Mouse (Mus musculus) lung, embryonic 15.5 days (tissue): ENCODE measurements at regions not wholly inside any gene's neighbourhood (a gene's known extent, or its start where the extent isn't known, plus 50 kb on each side); places are given as distances from the start of the nearest gene placed in this dataset.

Experiments
- ATAC-seq: fragments of 200-750 bp; cut with Nextera tagmentation; 2 replicates; pipeline ENCODE4 v1.8.0; 2017; ENCODE audit warnings: moderate number of reproducible peaks, borderline replicate concordance; ENCODE audit not compliant: low FRiP score, low TSS enrichment; ENCODE audit errors: extremely low read depth
- H3K27ac ChIP-seq: fragments of 300-500 bp; sonication (generic); 2 replicates; pipeline ENCODE4 v1.5.1; 2015; ENCODE audit warnings: moderate library complexity, mild to moderate bottlenecking, inconsistent platforms
- H3K27me3 ChIP-seq: fragments of 300-500 bp; sonication (generic); 2 replicates; pipeline ENCODE4 v1.6.1; 2015; ENCODE audit warnings: inconsistent platforms
- H3K36me3 ChIP-seq: fragments of 300-500 bp; sonication (generic); 2 replicates; pipeline ENCODE4 v1.6.1; 2015; ENCODE audit warnings: inconsistent platforms
- H3K4me1 ChIP-seq: fragments of 300-500 bp; sonication (generic); 2 replicates; pipeline ENCODE4 v1.6.1; 2015; ENCODE audit warnings: inconsistent platforms
- H3K4me2 ChIP-seq: fragments of 300-500 bp; sonication (generic); 2 replicates; pipeline ENCODE4 v1.6.1; 2015; ENCODE audit warnings: inconsistent platforms, mild to moderate bottlenecking, moderate library complexity
- H3K4me3 ChIP-seq: fragments of 300-500 bp; sonication (generic); 2 replicates; pipeline ENCODE4 v1.5.1; 2015; ENCODE audit warnings: mild to moderate bottlenecking, inconsistent platforms
- H3K9ac ChIP-seq: fragments of 300-500 bp; sonication (generic); 2 replicates; pipeline ENCODE4 v1.6.1; 2015; ENCODE audit warnings: inconsistent platforms
- H3K9me3 ChIP-seq: fragments of 300-500 bp; sonication (generic); 2 replicates; pipeline ENCODE4 v1.6.1; 2016; ENCODE audit warnings: inconsistent platforms
- WGBS: fragments of 180-500 bp; shearing (Covaris S2); methylation state at CpG from one replicate; pipeline ENCODE4 v1.1.7; 2015; 5-methylcytosine and 5-hydroxymethylcytosine counted together

DNA sequence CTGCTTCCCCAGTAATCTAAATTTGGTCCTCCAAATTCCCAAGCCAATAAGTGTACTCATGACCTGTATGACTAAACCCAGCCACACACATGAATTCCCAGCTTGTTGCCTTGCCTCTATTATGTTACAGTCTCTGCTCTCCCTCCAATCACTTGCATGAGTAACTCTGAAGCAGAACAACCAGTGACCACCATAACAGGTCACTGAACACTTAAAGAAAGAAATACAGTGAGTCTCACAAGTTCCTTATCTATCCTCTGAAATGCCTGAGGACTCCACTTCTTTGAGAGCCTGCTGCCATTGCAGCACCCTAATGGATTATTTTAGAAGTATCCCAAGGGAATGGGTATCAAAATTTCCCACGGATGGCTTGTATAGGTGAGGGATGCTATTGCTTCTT lies 909.7 kb downstream of the Sorcs3 start:
- H3K36me3 ChIP-seq: no peaks in the 10 kb centered on the region
- no peak overlapping the region for H3K27ac ChIP-seq
- no peak overlapping the region for H3K4me2 ChIP-seq
- ATAC-seq: no peak
- 70% methylated on average over 1 of the region's 1 CpGs for WGBS
- no peaks in the 10 kb centered on the region for H3K4me1 ChIP-seq
- H3K9me3 ChIP-seq: no peaks in the 10 kb centered on the region
- H3K9ac ChIP-seq: no peak overlapping the region
- no peaks in the 10 kb centered on the region for H3K27me3 ChIP-seq
- H3K4me3 ChIP-seq: no peak overlapping the region

GRCm38 (mm10) chr19:49131664-49132063 lies 925.8 kb downstream of the Sorcs3 start:
- ATAC-seq: no peak
- WGBS: 46% methylated on average over 4 of the region's 4 CpGs

DNA sequence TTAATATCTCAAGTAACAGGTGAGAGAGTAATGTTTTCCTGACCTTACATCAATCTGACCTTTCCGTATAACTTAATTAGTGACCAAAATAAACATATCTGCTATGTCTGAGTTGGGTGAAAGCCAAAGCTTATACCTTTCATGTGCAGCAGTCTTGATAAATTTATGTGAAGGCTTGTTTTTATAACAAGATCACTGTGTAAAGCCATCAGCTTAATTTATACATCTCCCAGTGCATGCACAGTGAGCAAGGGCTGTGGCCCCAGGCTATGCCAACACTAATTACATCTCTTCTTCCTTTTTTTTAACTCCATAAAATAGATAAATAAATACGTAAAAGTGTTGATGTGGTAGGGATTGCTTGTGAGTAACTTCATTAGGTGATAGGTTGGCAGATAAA lies 966.3 kb downstream of the Sorcs3 start:
- no peaks in the 10 kb centered on the region for H3K36me3 ChIP-seq
- H3K27ac ChIP-seq: no peak overlapping the region
- H3K4me2 ChIP-seq: no peak overlapping the region
- no peak for ATAC-seq
- H3K4me3 ChIP-seq: no peak overlapping the region
- no peak overlapping the region for H3K9ac ChIP-seq
- WGBS: 30% methylated on average over 2 of the region's 2 CpGs
- no peaks in the 10 kb centered on the region for H3K27me3 ChIP-seq
- H3K9me3 ChIP-seq: no peaks in the 10 kb centered on the region
- no peaks in the 10 kb centered on the region for H3K4me1 ChIP-seq

More at GRCm38 (mm10) chr19:49131664-49132063, 925.8 kb downstream of the Sorcs3 start:
- H3K4me3 ChIP-seq: no peak overlapping the region
- no peaks in the 10 kb centered on the region for H3K27me3 ChIP-seq
- no peak overlapping the region for H3K27ac ChIP-seq
- H3K9ac ChIP-seq: no peak overlapping the region
- no peaks in the 10 kb centered on the region for H3K4me1 ChIP-seq
- H3K9me3 ChIP-seq: no peaks in the 10 kb centered on the region
- no peak overlapping the region for H3K4me2 ChIP-seq
- H3K36me3 ChIP-seq: no peaks in the 10 kb centered on the region

DNA sequence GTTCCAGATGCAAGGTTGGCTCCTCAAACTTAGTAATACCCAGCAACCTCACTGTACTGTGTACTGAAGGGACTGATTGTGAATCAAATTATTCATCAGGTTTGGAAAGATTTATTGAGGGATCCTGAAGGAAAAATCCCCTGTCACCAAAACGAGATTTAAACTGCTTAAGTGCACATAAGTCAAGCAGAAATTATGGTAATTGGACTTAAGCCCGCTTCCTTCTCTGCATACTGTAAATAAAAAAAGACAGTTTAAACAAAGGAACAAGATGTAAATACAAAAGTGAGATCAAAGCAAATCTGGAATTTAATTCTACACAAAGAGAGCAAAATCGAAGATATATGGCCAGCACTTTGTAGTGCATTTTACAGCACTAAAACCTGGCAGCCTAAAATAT lies 1002.1 kb downstream of the Sorcs3 start:
- Histone ChIP-seq H3K27me3 (no peaks in the 10 kb centered on the region), H3K9me3 (no peaks in the 10 kb centered on the region), H3K4me1 (no peaks in the 10 kb centered on the region), H3K27ac (no peak overlapping the region), H3K4me2 (no peak overlapping the region), H3K36me3 (no peaks in the 10 kb centered on the region), H3K4me3 (no peak overlapping the region), H3K9ac (no peak overlapping the region)
- WGBS: 40% methylated on average over 3 of the region's 3 CpGs
- ATAC-seq: no peak

DNA sequence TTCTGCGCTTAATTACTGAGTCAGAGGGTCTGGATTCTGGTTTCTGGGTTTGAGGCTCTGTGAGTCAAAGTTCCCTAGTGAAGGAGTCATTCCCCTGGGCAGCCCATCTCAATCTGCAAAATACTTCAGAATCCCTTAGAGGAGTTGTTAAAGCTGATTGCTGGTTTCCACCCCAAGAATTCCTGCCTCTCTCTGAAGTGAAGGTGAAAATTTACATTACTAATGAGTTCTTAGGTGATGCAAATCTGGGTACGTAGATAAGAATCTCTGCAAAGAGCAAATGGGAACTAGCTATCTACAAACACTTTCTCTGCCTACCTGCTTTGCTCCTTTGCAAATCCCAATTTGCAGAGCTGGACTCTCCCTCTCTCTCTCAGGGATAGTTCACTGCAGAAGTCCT lies 1036.8 kb downstream of the Sorcs3 start:
- Histone ChIP-seq H3K4me3 (no peak overlapping the region), H3K9me3 (no peaks in the 10 kb centered on the region), H3K36me3 (no peaks in the 10 kb centered on the region), H3K27ac (no peak overlapping the region), H3K4me1 (no peaks in the 10 kb centered on the region), H3K27me3 (no peaks in the 10 kb centered on the region), H3K9ac (no peak overlapping the region), H3K4me2 (no peak overlapping the region)
- 54% methylated on average over 2 of the region's 2 CpGs for WGBS
- no peak for ATAC-seq

DNA sequence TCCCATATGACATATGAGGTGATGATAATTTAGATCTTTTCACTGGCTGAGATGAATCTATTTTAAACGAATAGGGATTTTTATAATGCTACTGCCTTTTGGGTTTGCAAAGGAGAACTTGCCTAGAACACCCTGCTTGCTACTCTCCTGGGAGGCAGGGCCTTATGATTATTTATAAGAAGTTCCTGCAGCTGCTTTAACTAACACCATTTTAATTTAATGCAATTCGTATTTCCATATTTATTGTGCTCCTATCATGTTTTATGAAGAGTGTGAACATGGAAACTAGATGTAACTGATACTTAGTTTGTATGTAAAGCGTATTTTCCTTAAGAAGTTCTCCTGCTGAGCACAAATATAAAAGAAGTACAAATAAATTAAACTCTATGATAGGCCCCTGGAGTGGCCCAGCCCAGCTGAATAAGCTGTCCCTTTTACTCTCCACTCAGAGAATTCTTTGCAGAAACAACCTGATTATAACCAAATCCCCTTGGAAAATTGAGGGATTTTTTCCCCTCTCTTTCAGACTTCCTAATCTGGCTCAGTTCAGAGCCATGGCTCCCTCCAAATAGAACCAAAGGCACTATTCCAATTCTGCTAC lies 1039.4 kb downstream of the Sorcs3 start:
- ATAC-seq: no peak
- no peaks in the 10 kb centered on the region for H3K27me3 ChIP-seq
- H3K9ac ChIP-seq: no peak overlapping the region
- no peaks in the 10 kb centered on the region for H3K9me3 ChIP-seq
- H3K36me3 ChIP-seq: no peaks in the 10 kb centered on the region
- WGBS: 46% methylated on average over 3 of the region's 3 CpGs
- H3K4me1 ChIP-seq: no peaks in the 10 kb centered on the region
- H3K4me3 ChIP-seq: no peak overlapping the region
- no peak overlapping the region for H3K4me2 ChIP-seq
- H3K27ac ChIP-seq: no peak overlapping the region

GRCm38 (mm10) chr19:49264616-49265015 lies 1058.8 kb downstream of the Sorcs3 start:
- no peaks in the 10 kb centered on the region for H3K36me3 ChIP-seq
- no peak overlapping the region for H3K4me2 ChIP-seq
- peaks cover 8% of the 10 kb centered on the region; the same call in 1 of the 2 replicates for H3K4me1 ChIP-seq
- ATAC-seq: no peak
- WGBS: 26% methylated on average over 1 of the region's 1 CpGs
- no peak overlapping the region for H3K27ac ChIP-seq
- H3K9me3 ChIP-seq: no peaks in the 10 kb centered on the region
- no peak overlapping the region for H3K4me3 ChIP-seq
- H3K27me3 ChIP-seq: no peaks in the 10 kb centered on the region
- H3K9ac ChIP-seq: no peak overlapping the region

GRCm38 (mm10) chr19:49267864-49268480 lies 1062.1 kb downstream of the Sorcs3 start:
- H3K36me3 ChIP-seq: no peaks in the 10 kb centered on the region
- WGBS: 22% methylated on average over 8 of the region's 8 CpGs
- peak overlapping the region; percentile 37 for H3K27ac ChIP-seq
- H3K9ac ChIP-seq: no peak overlapping the region
- no peak overlapping the region for H3K4me3 ChIP-seq
- peak; percentile 89 for ATAC-seq
- H3K27me3 ChIP-seq: no peaks in the 10 kb centered on the region
- no peak overlapping the region for H3K4me2 ChIP-seq
- no peaks in the 10 kb centered on the region for H3K9me3 ChIP-seq
- peaks cover 8% of the 10 kb centered on the region; the same call in 1 of the 2 replicates for H3K4me1 ChIP-seq

DNA sequence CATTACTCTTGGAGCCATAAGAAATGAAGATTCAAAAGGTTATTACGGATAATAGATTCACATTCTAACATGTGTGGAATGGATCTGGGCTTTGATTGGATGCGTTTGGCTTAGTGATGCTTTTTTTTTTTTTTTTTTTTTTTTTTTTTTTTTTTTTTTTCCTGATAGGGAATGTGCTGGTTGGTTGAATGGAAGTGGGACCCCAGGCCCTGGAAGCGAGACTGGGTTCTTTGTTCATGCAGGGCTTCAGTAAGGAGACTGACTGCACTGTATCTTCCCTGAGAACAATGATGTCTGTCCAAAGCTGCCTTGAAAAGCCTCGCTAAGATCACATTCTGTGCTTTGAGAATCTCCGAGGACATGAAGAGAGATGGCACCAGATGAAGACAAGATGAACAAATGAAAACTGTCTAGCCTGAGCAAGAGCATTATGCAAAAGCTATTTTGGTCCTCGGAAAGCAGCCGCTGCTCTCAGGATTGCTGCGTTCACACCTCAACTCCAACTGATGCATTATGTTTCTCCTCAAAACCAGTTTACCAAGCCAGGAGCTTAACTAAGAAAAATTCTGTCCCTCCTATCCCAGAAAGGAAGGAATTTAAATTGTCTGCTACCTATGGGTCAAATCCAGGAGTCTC lies 1076.9 kb downstream of the Sorcs3 start:
- no peak overlapping the region for H3K4me3 ChIP-seq
- no peak overlapping the region for H3K4me2 ChIP-seq
- H3K27me3 ChIP-seq: no peaks in the 10 kb centered on the region
- no peak for ATAC-seq
- no peak overlapping the region for H3K27ac ChIP-seq
- H3K4me1 ChIP-seq: no peaks in the 10 kb centered on the region
- H3K9me3 ChIP-seq: no peaks in the 10 kb centered on the region
- 73% methylated on average over 8 of the region's 8 CpGs for WGBS
- H3K36me3 ChIP-seq: no peaks in the 10 kb centered on the region
- H3K9ac ChIP-seq: no peak overlapping the region

- no peaks in the 10 kb centered on the region for H3K9me3 ChIP-seq
- no peak overlapping the region for H3K27ac ChIP-seq
- no peak overlapping the region for H3K4me2 ChIP-seq
- no peaks in the 10 kb centered on the region for H3K36me3 ChIP-seq
- no peak for ATAC-seq
- H3K4me3 ChIP-seq: no peak overlapping the region
- peaks cover 10% of the 10 kb centered on the region for H3K4me1 ChIP-seq
- no peak overlapping the region for H3K9ac ChIP-seq
- H3K27me3 ChIP-seq: no peaks in the 10 kb centered on the region
- WGBS: 69% methylated on average over 2 of the region's 2 CpGs
These were observed 1089.2 kb downstream of the Sorcs3 start for GRCm38 (mm10) chr19:49294980-49295379.

DNA sequence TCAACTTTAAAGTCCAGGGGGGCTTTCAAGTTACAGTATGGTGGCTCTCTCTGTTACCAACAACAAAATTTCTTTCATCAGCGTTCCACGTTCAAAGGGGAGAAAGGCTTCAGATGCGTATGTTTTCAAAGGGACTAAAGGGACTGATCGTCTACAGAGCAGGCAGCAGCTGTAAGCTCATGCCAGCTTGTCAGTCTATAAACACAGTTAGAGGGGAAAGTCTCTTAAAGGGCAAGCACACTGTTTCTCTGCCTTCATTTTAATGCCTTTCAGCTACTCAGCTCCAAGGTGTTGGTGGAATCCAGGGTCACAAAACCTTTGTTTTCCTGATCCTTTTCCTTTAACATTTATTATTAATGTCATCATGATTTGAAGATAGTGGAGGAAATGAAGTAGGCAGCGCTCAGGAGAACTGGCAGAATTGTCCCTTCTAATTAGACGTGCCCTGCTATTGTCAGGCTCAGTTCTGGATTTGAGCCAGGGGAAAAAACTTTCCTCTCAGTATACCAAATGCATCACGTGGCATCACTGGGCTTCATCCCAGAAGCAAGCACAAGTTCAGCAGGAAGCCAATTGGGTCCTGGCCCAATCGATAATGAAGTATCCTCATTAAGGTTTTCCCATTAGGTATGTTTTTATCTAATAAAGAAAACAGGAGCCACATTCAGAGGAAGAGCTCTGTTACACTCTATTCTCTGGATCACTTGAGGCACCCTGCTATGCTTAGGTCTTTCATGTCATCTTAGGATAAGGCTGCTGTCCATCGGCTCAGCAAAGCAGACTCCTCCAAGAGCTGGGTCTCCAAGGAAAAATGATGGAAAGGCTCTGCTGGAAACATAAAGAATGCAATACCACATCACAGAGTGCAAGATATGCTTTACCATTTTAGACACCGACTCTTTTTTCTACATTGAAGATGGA lies 1093.8 kb downstream of the Sorcs3 start:
- WGBS: 33% methylated on average over 10 of the region's 10 CpGs

More for the DNA sequence above, 1093.8 kb downstream of the Sorcs3 start:
- Histone ChIP-seq H3K9ac (no peak overlapping the region), H3K27ac (no peak overlapping the region), H3K36me3 (no peaks in the 10 kb centered on the region), H3K4me1 (peaks cover 10% of the 10 kb centered on the region), H3K9me3 (no peaks in the 10 kb centered on the region), H3K4me3 (no peak overlapping the region), H3K4me2 (no peak overlapping the region), H3K27me3 (no peaks in the 10 kb centered on the region)
- ATAC-seq: no peak
